In the genomic region with DNA sequence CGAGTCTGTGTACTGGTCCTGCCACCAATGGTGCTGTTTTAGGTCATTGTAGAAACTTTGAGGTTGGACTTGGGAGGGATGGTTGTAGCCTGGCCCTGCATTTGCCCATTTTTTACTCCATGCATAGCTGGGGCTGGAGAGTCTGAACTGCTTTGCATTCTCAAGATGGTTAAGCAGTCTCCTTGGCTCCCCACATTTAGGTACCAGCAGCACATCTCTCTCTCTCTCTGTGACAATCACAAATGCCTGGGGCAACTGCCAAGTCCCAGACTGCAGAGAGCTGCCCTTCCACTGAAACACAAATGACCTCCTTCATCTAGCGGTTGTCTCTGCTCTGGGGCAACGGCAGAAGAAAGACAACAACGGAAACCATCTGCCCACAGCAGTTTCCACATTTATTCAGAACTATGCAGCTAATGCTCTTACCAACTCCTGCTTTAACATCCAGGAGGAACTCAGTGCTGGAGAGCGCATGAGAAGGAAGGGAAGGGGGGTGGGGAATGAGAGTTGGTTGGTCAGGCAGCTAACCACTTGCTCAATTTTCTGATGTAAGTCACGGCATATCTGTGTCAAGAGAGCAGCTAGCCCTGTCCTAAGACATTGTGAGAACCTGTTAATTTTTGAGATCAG, we compare ENCODE assay signal across 10 mouse cellular contexts.
DNase-seq lines count a peak whose midpoint lies in the region; ATAC-seq and TF ChIP-seq lines count a peak whose summit lies in the region.
"Had no signal": no experiment of that assay in that cellular context is flagged by ENCODE, and none has a peak within 500 bp of the region (broad histone marks: within the 10 kb centered on the region; RNA-seq: fewer than 3 reads in every experiment).

No protein-coding gene starts in this region.

- DNase-seq in kidney, postnatal 4 days, result peak; percentile 3 to 19
- no peak for DNase-seq in kidney, adult 11 months
- peak; percentile 61 for DNase-seq in brain, embryonic 14.5 days (ENCODE audit: low read depth)
- peak; percentile 35 for DNase-seq in hindbrain, postnatal 0 days (ENCODE audit: low spot score)
- no peak for DNase-seq in urinary bladder, postnatal 4 days (ENCODE audit: low spot score in 2 of 2)
- DNase-seq in right cerebral cortex, adult 18-20 months, result no peak
- DNase-seq: lung, embryonic 14.5 days; thymus, postnatal 25 days had no signal

- H3K27me3 ChIP-seq in hindbrain, postnatal 0 days (ENCODE audit: insufficient read depth, low read length), result no peaks in the 10 kb centered on the region
- H3K27me3 ChIP-seq: embryonic facial prominence, embryonic 15.5 days had no signal

- no peaks in the 10 kb centered on the region for H3K9me3 ChIP-seq in hindbrain, postnatal 0 days (ENCODE audit: low read length)
- H3K9me3 ChIP-seq: embryonic facial prominence, embryonic 15.5 days had no signal

- TF ChIP-seq CTCF in brain, embryonic 14.5 days (IDR thresholded peaks at IDR 0.05; ENCODE audit: borderline replicate concordance, extremely low read depth, insufficient read depth, insufficient read length), result no peak
- TF ChIP-seq CTCF in hindbrain, postnatal 0 days (IDR thresholded peaks at IDR 0.05; ENCODE audit: low read depth), result no peak

- H3K36me3 ChIP-seq in hindbrain, postnatal 0 days (ENCODE audit: insufficient read depth, low read length), result no peaks in the 10 kb centered on the region
- H3K36me3 ChIP-seq: embryonic facial prominence, embryonic 15.5 days had no signal

- H3K4me3 ChIP-seq in hindbrain, postnatal 0 days (ENCODE audit: low read length), result no peak overlapping the region
- H3K4me3 ChIP-seq: embryonic facial prominence, embryonic 15.5 days had no signal

- H3K27ac ChIP-seq in hindbrain, postnatal 0 days, result no peak overlapping the region; the same call in 1 of the 2 replicates
- H3K27ac ChIP-seq: embryonic facial prominence, embryonic 15.5 days had no signal

- WGBS in hindbrain, postnatal 0 days, result 32% methylated on average over 6 of the region's 6 CpGs

- no peak overlapping the region for H3K4me2 ChIP-seq in hindbrain, postnatal 0 days (ENCODE audit: low read depth, low read length)
- H3K4me2 ChIP-seq: embryonic facial prominence, embryonic 15.5 days; lung, embryonic 14.5 days had no signal

- TF ChIP-seq POLR2A in brain, embryonic 14.5 days (IDR thresholded peaks at IDR 0.05; ENCODE audit: borderline replicate concordance, extremely low read depth, insufficient read depth, insufficient read length, poor library complexity, severe bottlenecking), result no peak

- ATAC-seq in activated CD4-positive, CD25-positive, alpha-beta regulatory T cell, adult 4 months, result peak; percentile 61
- peak; percentile 67; the same call in 1 of the 2 replicates for ATAC-seq in hindbrain, postnatal 0 days

- H3K9ac ChIP-seq in hindbrain, postnatal 0 days (replicated peaks; ENCODE audit: low read length), result no peak overlapping the region
- H3K9ac ChIP-seq: embryonic facial prominence, embryonic 15.5 days; lung, embryonic 14.5 days had no signal

- H3K4me1 ChIP-seq in hindbrain, postnatal 0 days (ENCODE audit: insufficient read depth, low read length), result 0 out of 2 replicates have a peak, but pooled peaks cover 3% of the 10 kb centered on the region

Comparison
In these comparisons a context has a peak if more than half of its experiments do, and no peak if none do; other contexts are left out.
1. DNase-seq: peak in kidney, postnatal 4 days (2 of 2), brain, embryonic 14.5 days (single experiment) and hindbrain, postnatal 0 days (single experiment); none in kidney, adult 11 months (single experiment), urinary bladder, postnatal 4 days (0 of 2) and right cerebral cortex, adult 18-20 months (single experiment).